Mouse (Mus musculus) 3134 (cell line): ENCODE measurements around the gene Gm44503.
A peak's percentile ranks its signal among the peaks of the same experiment; 100 is the strongest.

ENCODE experiments used
- DNase-seq: peaks from one replicate; pipeline ENCODE4 v3.0.0-alpha.2; 2011; ENCODE audit warnings: low spot score; ENCODE audit not compliant: insufficient read length; ENCODE audit errors: extremely low read depth

Gene Gm44503

GRCm38 (mm10) chr9:72972435-72972834 lies 13.8 kb downstream of the Gm44503 start:
- DNase-seq: no peak

- no peak for DNase-seq
These were observed 14.3 kb downstream of the Gm44503 start for GRCm38 (mm10) chr9:72972984-72973383.

GRCm38 (mm10) chr9:72974734-72975133 lies 16.1 kb downstream of the Gm44503 start:
- no peak for DNase-seq

GRCm38 (mm10) chr9:72975242-72975641 lies 16.6 kb downstream of the Gm44503 start:
- no peak for DNase-seq

- DNase-seq: no peak
These were observed 24.4 kb downstream of the Gm44503 start for GRCm38 (mm10) chr9:72983066-72983465.

GRCm38 (mm10) chr9:72985250-72986220 lies 26.9 kb downstream of the Gm44503 start, which contains the start of the genes Ccpg1os and Ccpg1:
Gene Ccpg1os, minus strand, starts transcription at chr9:72985382.
Gene Ccpg1, plus strand, starts transcription at chr9:72985429.
- peak; percentile 98 for DNase-seq

- no peak for DNase-seq
These were observed 29.1 kb downstream of the Gm44503 start for GRCm38 (mm10) chr9:72987703-72988102.

GRCm38 (mm10) chr9:72988706-72989105 lies 30.1 kb downstream of the Gm44503 start:
- DNase-seq: no peak

GRCm38 (mm10) chr9:72991420-72991819 lies 32.8 kb downstream of the Gm44503 start:
- no peak for DNase-seq

GRCm38 (mm10) chr9:72992576-72992975 lies 33.9 kb downstream of the Gm44503 start:
- DNase-seq: no peak

- no peak for DNase-seq
These were observed 37.5 kb downstream of the Gm44503 start for GRCm38 (mm10) chr9:72996167-72996566.

- no peak for DNase-seq
These were observed 38.2 kb downstream of the Gm44503 start for GRCm38 (mm10) chr9:72996806-72997205.

GRCm38 (mm10) chr9:73000487-73000886 lies 41.8 kb downstream of the Gm44503 start:
- no peak for DNase-seq

GRCm38 (mm10) chr9:73001314-73002011 lies 42.8 kb downstream of the Gm44503 start:
- no peak for DNase-seq

- DNase-seq: no peak
These were observed 43.5 kb downstream of the Gm44503 start for GRCm38 (mm10) chr9:73002177-73002576.

GRCm38 (mm10) chr9:73004076-73004475 lies 45.4 kb downstream of the Gm44503 start:
- DNase-seq: no peak

GRCm38 (mm10) chr9:73005106-73005505 lies 46.5 kb downstream of the Gm44503 start:
- DNase-seq: no peak

GRCm38 (mm10) chr9:73006175-73006574 lies 47.5 kb downstream of the Gm44503 start:
- no peak for DNase-seq

GRCm38 (mm10) chr9:73008384-73008783 lies 49.7 kb downstream of the Gm44503 start:
- DNase-seq: no peak

- DNase-seq: no peak
These were observed 54.0 kb downstream of the Gm44503 start for GRCm38 (mm10) chr9:73012629-73013028.

- DNase-seq: no peak
These were observed 56.1 kb downstream of the Gm44503 start for GRCm38 (mm10) chr9:73014724-73015123.
